Mouse (Mus musculus): ENCODE measurements around the gene Aldh5a1. TPM values are rescaled to one million over a fixed set of nuclear protein-coding genes. Genes with fewer than 3 reads are reported as not detected.
"Not testable (repeated sequence)": the region's sequence is repeated elsewhere in the genome, so short reads cannot be mapped to it uniquely, and the experiment has no call there.

Aldh5a1 gene
- polyA plus RNA-seq (2014; fragmentation: Nextera tagmentation; extraction: Ambion mirVana), result 6.0 and 7.6 TPM in 2 replicates

DNA sequence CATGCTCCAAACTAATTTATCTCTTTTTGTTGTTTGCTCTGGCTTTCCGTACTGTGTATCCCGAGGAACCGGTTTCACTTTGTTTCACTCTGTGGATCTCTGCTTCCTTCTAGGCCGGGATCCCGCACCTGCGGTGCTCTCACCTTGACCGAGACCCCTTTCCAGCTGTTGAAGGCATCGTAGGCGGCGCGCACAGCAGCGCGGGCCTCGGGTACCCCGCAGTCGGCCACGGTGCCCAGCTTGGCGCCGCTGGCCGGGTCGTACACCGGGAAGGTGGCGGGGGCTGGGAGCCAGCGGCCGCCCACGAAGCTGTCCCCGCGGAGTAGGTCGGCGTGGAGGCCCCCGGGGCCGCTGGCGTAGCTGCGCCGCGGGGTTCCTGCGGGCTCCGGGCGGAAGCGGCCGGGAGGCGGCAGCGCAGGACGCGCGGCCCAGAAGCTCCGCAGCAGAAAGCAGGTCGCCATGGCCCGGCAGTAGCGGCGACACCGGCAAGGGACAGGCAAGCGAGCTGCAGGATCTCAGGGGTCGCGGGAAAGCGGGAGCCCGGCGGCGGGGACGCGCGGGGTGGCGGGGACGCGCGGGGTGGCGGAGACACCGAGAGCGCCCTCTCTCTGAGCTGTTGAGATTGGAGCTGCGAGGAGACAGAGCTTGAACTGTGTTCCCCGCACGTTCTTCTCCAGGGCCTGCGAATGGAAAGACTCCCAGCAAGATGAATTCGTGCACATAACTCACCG is at the start of gene Aldh5a1:
Gene Aldh5a1 (minus strand): TSS at position 554 of the 731 bp plus-strand sequence.
- under 1% methylated on average over 75 of the region's 75 CpGs for WGBS
- H3K36me3 ChIP-seq (ENCODE audit: control insufficient read depth, insufficient read depth, low read length), result no peaks in the 10 kb centered on the region
- ATAC-seq (ENCODE audit: low FRiP score) (peak; percentile 92), DNase-seq (ENCODE audit: low spot score) (peak; percentile 87)
- peak within 1 kb of the TSS; percentile 82 for H3K4me3 ChIP-seq (ENCODE audit: low read depth, low read length)
- H3K27ac ChIP-seq (ENCODE audit: low read depth, low read length), result peak within 1 kb of the TSS; percentile 76
- no peaks in the 10 kb centered on the region; the same call in 1 of the 2 replicates for H3K27me3 ChIP-seq (ENCODE audit: control insufficient read depth, insufficient read depth, low read length)
- H3K9me3 ChIP-seq (ENCODE audit: control insufficient read depth, low read length), result no peaks in the 10 kb centered on the region
- peak within 1 kb of the TSS; percentile 91 for H3K4me2 ChIP-seq (replicated peaks; ENCODE audit: low read depth, low read length)
- no peaks in the 10 kb centered on the region; the same call in 1 of the 2 replicates for H3K4me1 ChIP-seq (replicated peaks; ENCODE audit: control insufficient read depth, insufficient read depth, low read length)
- H3K9ac ChIP-seq (ENCODE audit: low read depth, low read length), result peak within 1 kb of the TSS; percentile 85

DNA sequence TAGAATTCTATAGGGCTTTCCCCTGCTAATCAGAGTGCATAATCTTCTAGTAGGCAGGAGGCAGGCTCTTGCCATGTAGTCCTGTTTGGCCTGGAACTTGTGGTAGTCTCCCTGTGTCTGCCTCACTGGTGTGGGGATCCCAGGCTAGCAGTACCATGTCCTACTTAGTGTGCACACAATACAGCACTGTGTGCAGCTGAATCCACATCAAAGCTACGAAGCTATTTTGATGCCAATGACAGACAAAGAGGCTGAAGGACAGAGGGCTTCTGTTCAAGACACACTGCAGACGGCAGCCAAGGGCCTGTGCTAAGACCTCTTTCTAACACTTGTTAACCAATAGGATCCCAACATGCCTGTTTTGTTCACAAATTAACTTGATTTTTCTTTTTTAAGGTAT is 48.0 kb upstream of the Aldh5a1 start:
- Histone ChIP-seq H3K4me3 (ENCODE audit: low read depth, low read length) (no peak overlapping the region), H3K4me1 (replicated peaks; ENCODE audit: control insufficient read depth, insufficient read depth, low read length) (no peaks in the 10 kb centered on the region), H3K27me3 (ENCODE audit: control insufficient read depth, insufficient read depth, low read length) (no peaks in the 10 kb centered on the region), H3K36me3 (ENCODE audit: control insufficient read depth, insufficient read depth, low read length) (no peaks in the 10 kb centered on the region), H3K9ac (ENCODE audit: low read depth, low read length) (no peak overlapping the region), H3K9me3 (ENCODE audit: control insufficient read depth, low read length) (no peaks in the 10 kb centered on the region), H3K4me2 (replicated peaks; ENCODE audit: low read depth, low read length) (no peak overlapping the region), H3K27ac (ENCODE audit: low read depth, low read length) (no peak overlapping the region)
- ATAC-seq (ENCODE audit: low FRiP score) (no peak), DNase-seq (ENCODE audit: low spot score) (no peak)
- WGBS, result 69% methylated on average over 2 of the region's 2 CpGs

DNA sequence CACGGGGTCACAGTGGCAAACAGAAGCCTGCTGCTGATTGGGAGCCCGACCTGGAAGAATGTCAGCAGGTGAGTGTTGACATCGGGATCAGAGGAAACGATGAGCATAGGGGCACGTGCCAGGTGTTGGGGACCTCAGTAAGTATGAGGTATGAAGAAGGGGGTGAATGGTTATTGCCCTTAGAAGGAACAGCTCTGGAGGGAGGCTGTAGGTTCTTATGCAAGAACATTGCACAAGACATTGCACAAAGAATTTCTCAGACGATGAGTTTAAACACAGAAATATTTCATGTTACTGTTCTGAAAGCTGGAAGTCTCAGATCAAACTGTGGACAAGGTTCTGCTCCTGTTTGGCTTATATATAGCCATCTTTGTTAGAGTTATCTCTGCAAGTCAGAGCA is 43.6 kb upstream of the Aldh5a1 start:
- H3K4me2 ChIP-seq (replicated peaks; ENCODE audit: low read depth, low read length), result no peak overlapping the region
- H3K9me3 ChIP-seq (ENCODE audit: control insufficient read depth, low read length), result no peaks in the 10 kb centered on the region
- ATAC-seq (ENCODE audit: low FRiP score) (no peak), DNase-seq (ENCODE audit: low spot score) (no peak)
- no peak overlapping the region for H3K9ac ChIP-seq (ENCODE audit: low read depth, low read length)
- H3K4me1 ChIP-seq (replicated peaks; ENCODE audit: control insufficient read depth, insufficient read depth, low read length), result no peaks in the 10 kb centered on the region
- H3K27ac ChIP-seq (ENCODE audit: low read depth, low read length), result no peak overlapping the region
- H3K36me3 ChIP-seq (ENCODE audit: control insufficient read depth, insufficient read depth, low read length), result no peaks in the 10 kb centered on the region
- WGBS, result 87% methylated on average over 6 of the region's 6 CpGs
- H3K4me3 ChIP-seq (ENCODE audit: low read depth, low read length), result no peak overlapping the region
- no peaks in the 10 kb centered on the region for H3K27me3 ChIP-seq (ENCODE audit: control insufficient read depth, insufficient read depth, low read length)

DNA sequence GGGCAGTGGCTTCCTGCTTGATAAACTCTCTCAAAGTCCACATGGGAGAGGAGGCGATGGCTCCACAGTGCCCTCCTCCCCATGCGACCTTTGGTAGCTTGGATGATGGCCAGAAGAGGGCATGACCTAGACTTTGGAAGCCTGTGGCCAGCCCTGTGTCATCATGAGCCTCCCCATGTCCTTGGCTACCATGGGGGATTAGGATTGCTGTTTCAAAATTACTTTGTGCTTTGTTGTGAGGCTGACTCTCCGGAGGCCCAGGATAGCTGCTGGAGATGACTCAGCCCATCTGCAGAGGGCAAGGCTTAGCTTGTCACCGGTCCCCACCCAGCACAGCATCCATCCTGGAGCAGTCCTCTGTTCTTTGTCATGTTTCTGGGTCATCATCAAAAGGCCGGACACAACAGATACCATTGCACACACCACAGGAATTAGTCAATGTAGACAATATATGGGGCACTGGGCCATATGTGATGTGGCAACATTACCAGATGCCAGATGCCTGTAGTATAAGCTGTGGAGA is 40.4 kb upstream of the Aldh5a1 start:
- Histone ChIP-seq H3K4me2 (replicated peaks; ENCODE audit: low read depth, low read length) (no peak overlapping the region), H3K36me3 (ENCODE audit: control insufficient read depth, insufficient read depth, low read length) (no peaks in the 10 kb centered on the region), H3K27ac (ENCODE audit: low read depth, low read length) (no peak overlapping the region), H3K9ac (ENCODE audit: low read depth, low read length) (no peak overlapping the region), H3K9me3 (ENCODE audit: control insufficient read depth, low read length) (no peaks in the 10 kb centered on the region), H3K4me3 (ENCODE audit: low read depth, low read length) (no peak overlapping the region), H3K4me1 (replicated peaks; ENCODE audit: control insufficient read depth, insufficient read depth, low read length) (no peaks in the 10 kb centered on the region), H3K27me3 (ENCODE audit: control insufficient read depth, insufficient read depth, low read length) (no peaks in the 10 kb centered on the region)
- DNase-seq (ENCODE audit: low spot score), result no peak
- 90% methylated on average over 5 of the region's 5 CpGs for WGBS
- no peak for ATAC-seq (ENCODE audit: low FRiP score)

DNA sequence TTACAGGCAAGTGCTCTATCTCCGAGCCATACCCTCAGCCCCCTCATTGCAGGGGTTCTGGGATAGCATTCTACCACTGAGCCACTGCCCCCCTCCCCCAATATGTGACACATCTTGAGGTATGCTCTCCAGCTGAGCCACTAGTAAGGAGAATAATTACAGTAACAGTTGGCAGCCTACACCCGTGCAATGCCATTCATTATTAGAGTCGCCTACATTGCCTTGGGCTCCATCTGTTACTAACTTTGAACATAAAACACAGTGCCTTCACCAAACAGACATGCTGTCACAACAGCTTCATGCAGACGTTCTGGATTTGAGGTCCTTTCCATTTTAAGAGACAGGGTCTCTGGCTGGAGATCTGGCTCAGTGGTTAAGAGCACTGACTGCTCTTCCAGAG is 38.9 kb upstream of the Aldh5a1 start:
- ATAC-seq (ENCODE audit: low FRiP score) (no peak), DNase-seq (ENCODE audit: low spot score) (no peak)
- H3K4me1 ChIP-seq (replicated peaks; ENCODE audit: control insufficient read depth, insufficient read depth, low read length), result no peaks in the 10 kb centered on the region
- no peaks in the 10 kb centered on the region for H3K9me3 ChIP-seq (ENCODE audit: control insufficient read depth, low read length)
- H3K36me3 ChIP-seq (ENCODE audit: control insufficient read depth, insufficient read depth, low read length), result no peaks in the 10 kb centered on the region
- H3K4me2 ChIP-seq (replicated peaks; ENCODE audit: low read depth, low read length), result no peak overlapping the region
- no peaks in the 10 kb centered on the region for H3K27me3 ChIP-seq (ENCODE audit: control insufficient read depth, insufficient read depth, low read length)
- H3K9ac ChIP-seq (ENCODE audit: low read depth, low read length), result no peak overlapping the region
- WGBS, result 60% methylated on average over 4 of the region's 4 CpGs
- H3K27ac ChIP-seq (ENCODE audit: low read depth, low read length), result no peak overlapping the region
- no peak overlapping the region for H3K4me3 ChIP-seq (ENCODE audit: low read depth, low read length)

DNA sequence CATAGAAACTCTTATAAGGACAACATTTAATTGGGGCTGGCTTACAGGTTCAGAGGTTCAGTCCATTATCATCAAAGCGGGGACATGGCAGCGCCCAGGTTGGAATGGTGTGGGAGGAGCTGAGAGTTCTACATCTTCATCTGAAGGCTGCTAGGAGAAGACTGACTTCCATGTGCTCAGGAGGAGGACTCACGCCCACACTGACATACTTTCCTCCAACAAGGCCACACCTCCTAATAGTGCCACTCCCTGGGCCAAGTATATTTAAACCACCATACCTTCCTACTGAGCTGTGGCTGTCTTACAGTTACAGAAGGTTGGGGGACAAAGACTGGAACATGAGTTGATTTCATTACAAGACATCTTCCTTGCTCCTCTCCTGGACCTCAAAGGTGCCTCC is 34.3 kb upstream of the Aldh5a1 start:
- ATAC-seq (ENCODE audit: low FRiP score); H3K27me3 ChIP-seq (ENCODE audit: control insufficient read depth, insufficient read depth, low read length); H3K4me3 ChIP-seq (ENCODE audit: low read depth, low read length); H3K36me3 ChIP-seq (ENCODE audit: control insufficient read depth, insufficient read depth, low read length); H3K9ac ChIP-seq (ENCODE audit: low read depth, low read length); H3K27ac ChIP-seq (ENCODE audit: low read depth, low read length); H3K9me3 ChIP-seq (ENCODE audit: control insufficient read depth, low read length); DNase-seq (ENCODE audit: low spot score); H3K4me1 ChIP-seq (replicated peaks; ENCODE audit: control insufficient read depth, insufficient read depth, low read length); H3K4me2 ChIP-seq (replicated peaks; ENCODE audit: low read depth, low read length): not testable (repeated sequence)
- WGBS, result 82% methylated on average over 3 of the region's 3 CpGs

DNA sequence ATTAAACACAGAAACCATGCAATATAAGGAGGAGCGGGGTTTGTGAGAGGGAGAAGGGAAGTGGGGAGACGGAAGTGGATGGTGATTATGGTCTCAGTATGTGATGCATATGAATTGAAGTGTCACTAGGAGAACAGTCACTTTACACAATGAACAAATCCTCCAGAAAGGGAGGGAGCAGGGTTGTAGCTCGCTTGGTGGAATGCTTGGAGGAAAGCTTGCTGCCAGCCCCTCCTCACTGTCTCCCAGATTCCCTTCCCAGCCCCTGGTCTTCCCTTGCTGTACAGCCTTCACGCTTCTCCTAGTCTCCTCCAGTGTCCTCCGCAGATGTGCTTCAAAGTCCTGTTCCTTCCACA is 28.4 kb upstream of the Aldh5a1 start:
- H3K27ac ChIP-seq (ENCODE audit: low read depth, low read length), result no peak overlapping the region
- no peaks in the 10 kb centered on the region for H3K27me3 ChIP-seq (ENCODE audit: control insufficient read depth, insufficient read depth, low read length)
- no peaks in the 10 kb centered on the region for H3K4me1 ChIP-seq (replicated peaks; ENCODE audit: control insufficient read depth, insufficient read depth, low read length)
- no peaks in the 10 kb centered on the region for H3K9me3 ChIP-seq (ENCODE audit: control insufficient read depth, low read length)
- 40% methylated on average over 5 of the region's 5 CpGs for WGBS
- no peak overlapping the region for H3K4me3 ChIP-seq (ENCODE audit: low read depth, low read length)
- no peak overlapping the region for H3K9ac ChIP-seq (ENCODE audit: low read depth, low read length)
- DNase-seq (ENCODE audit: low spot score) (no peak), ATAC-seq (ENCODE audit: low FRiP score) (no peak)
- H3K4me2 ChIP-seq (replicated peaks; ENCODE audit: low read depth, low read length), result peak overlapping the region; percentile 17; the same call in 1 of the 2 replicates
- no peaks in the 10 kb centered on the region for H3K36me3 ChIP-seq (ENCODE audit: control insufficient read depth, insufficient read depth, low read length)

DNA sequence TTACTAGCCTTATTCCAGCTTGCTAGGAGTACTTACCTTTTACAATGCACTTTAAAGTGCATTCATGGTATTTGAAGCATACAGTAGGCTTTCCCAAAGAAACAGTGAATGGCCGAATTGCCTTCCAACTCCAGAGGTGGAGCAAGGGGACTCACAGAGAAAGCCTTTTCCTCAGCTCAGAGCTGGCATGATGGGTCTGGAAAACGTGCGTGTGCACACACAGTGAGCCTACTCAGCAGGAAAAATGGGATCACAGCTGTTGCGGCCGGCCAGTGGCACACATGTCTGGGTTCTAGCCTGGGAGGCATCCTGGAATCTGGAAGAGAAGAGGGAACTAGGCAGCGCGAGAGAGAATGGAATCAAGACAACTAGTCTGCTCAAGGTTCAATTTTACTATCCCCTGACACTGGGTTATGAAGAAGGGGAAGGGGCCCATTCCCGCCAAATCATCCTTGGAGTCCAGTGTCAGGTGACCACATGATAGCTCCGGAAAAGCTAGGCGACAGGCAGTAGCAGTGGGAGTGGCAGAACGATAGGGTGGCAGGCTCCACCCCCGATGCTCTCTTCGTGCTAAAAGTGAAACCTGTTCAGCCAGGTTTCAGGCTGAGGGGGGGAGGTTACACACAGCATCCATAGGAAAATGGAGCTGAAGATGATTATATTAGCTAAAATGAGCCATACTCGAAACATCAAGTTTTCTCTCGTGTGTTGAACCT is 27.8 kb upstream of the Aldh5a1 start:
- no peaks in the 10 kb centered on the region for H3K4me1 ChIP-seq (replicated peaks; ENCODE audit: control insufficient read depth, insufficient read depth, low read length)
- WGBS, result 26% methylated on average over 15 of the region's 15 CpGs
- no peaks in the 10 kb centered on the region for H3K36me3 ChIP-seq (ENCODE audit: control insufficient read depth, insufficient read depth, low read length)
- ATAC-seq (ENCODE audit: low FRiP score) (no peak), DNase-seq (ENCODE audit: low spot score) (no peak)
- no peak overlapping the region for H3K9ac ChIP-seq (ENCODE audit: low read depth, low read length)
- no peaks in the 10 kb centered on the region for H3K9me3 ChIP-seq (ENCODE audit: control insufficient read depth, low read length)
- no peak overlapping the region for H3K4me3 ChIP-seq (ENCODE audit: low read depth, low read length)
- H3K27me3 ChIP-seq (ENCODE audit: control insufficient read depth, insufficient read depth, low read length), result no peaks in the 10 kb centered on the region
- peak overlapping the region; percentile 17; the same call in 1 of the 2 replicates for H3K4me2 ChIP-seq (replicated peaks; ENCODE audit: low read depth, low read length)
- H3K27ac ChIP-seq (ENCODE audit: low read depth, low read length), result no peak overlapping the region

Data from hindbrain, embryonic 11.5 days (tissue).